Mouse (Mus musculus): ENCODE measurements around the gene Taar7f. TPM values are rescaled to one million over a fixed set of nuclear protein-coding genes. Genes with fewer than 3 reads are reported as not detected.

Gene Taar7f
- total RNA-seq, 2 experiments from 2014 or later, result not detected

Other genes with a start within 250 kb of the Taar7f start
- gene Vnn3, start 198.0 kb upstream of the Taar7f start, total RNA-seq (2021), result under 1 TPM in 1 of 2 experiments, not detected in 1; 0.46 TPM
- gene Vnn1, start 154.8 kb upstream of the Taar7f start, total RNA-seq (2021), result under 1 TPM; 0.66 to 0.71 TPM
- gene Taar1, start 129.2 kb upstream of the Taar7f start, total RNA-seq (2021), result not detected
- gene Taar2, start 110.9 kb upstream of the Taar7f start, total RNA-seq (2021), result not detected
- not detected for gene Taar3, start 100.0 kb upstream of the Taar7f start, total RNA-seq (2021)
- gene Taar4, start 89.0 kb upstream of the Taar7f start, total RNA-seq (2021), result not detected
- gene Taar5, start 78.8 kb upstream of the Taar7f start, total RNA-seq (2021), result not detected
- gene Taar6, start 63.9 kb upstream of the Taar7f start, total RNA-seq (2021), result not detected
- not detected for gene Taar7a, start 56.0 kb upstream of the Taar7f start, total RNA-seq (2021)
- gene Taar7b, start 49.6 kb upstream of the Taar7f start, total RNA-seq (2021), result not detected
- gene Taar7d, start 22.3 kb upstream of the Taar7f start, total RNA-seq (2021), result not detected
- not detected for gene Taar7e, start 11.9 kb upstream of the Taar7f start, total RNA-seq (2021)
- gene Taar8a, start 27.0 kb downstream of the Taar7f start, total RNA-seq (2021), result not detected
- not detected for gene Taar8b, start 42.8 kb downstream of the Taar7f start, total RNA-seq (2021)
- gene Taar8c, start 52.4 kb downstream of the Taar7f start, total RNA-seq (2021), result not detected
- not detected for gene Taar9, start 60.0 kb downstream of the Taar7f start, total RNA-seq (2021)
- gene Stx7, start 99.8 kb downstream of the Taar7f start, total RNA-seq (2021), result 100 to 1,000 TPM; 169 to 187 TPM
- 1 to 10 TPM; 4.7 to 5.0 TPM for gene Moxd1, start 174.0 kb downstream of the Taar7f start, total RNA-seq (2021)

Measured in layer of hippocampus, postnatal 10 days (tissue).